Mouse (Mus musculus): ENCODE measurements at regions not wholly inside any gene's neighbourhood (a gene's known extent, or its start where the extent isn't known, plus 50 kb on each side); places are given as distances from the start of the nearest gene placed in this dataset.
A peak's percentile ranks its signal among the peaks of the same experiment; 100 is the strongest.
"Not testable (repeated sequence)": the region's sequence is repeated elsewhere in the genome, so short reads cannot be mapped to it uniquely, and the experiment has no call there.

DNA sequence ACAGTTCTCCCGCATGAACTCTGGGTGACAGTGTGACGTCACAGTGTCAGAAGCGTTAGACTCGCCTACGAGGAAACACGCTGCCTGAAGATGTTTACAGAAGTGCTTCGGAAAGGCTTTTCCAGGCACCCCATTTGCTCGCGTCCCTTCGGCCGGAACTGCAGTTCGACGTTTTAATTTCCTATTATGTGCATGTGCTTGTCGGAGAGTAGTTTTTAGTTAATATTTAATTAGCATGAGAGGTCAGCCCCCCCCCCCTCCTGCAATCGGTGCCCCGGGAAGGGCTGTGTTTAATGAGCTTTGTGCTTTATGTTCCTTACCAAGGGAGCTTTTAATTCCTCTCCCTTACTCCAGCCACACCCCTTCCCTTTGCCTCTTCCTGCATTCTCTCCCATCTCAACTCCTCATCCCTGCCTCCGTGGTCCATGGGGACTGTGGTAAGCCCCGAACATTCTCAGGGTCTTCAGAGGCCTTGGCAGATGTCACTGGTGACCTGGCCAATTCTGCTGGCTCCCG lies 92.8 kb upstream of the Mrps10 start:
- DNase-seq (ENCODE audit: low spot score in 2 of 2) = no peak
- intact Hi-C loops (cut with DNase I) = no loop called here

GRCm38 (mm10) chr17:47273309-47273708 lies 95.4 kb upstream of the Mrps10 start:
- DNase-seq (ENCODE audit: low spot score in 2 of 2) = no peak
- intact Hi-C loops (cut with DNase I) = no loop called here

GRCm38 (mm10) chr17:47271979-47272677 lies 96.6 kb upstream of the Mrps10 start:
- intact Hi-C loops (cut with DNase I) = no loop called here
- peak in 1 of 2 experiments; percentile 44 for DNase-seq (ENCODE audit: low spot score in 2 of 2)

- no peak for DNase-seq (ENCODE audit: low spot score in 2 of 2)
- intact Hi-C loops (cut with DNase I) = no loop called here
Measured at GRCm38 (mm10) chr17:47269053-47269891, 99.4 kb upstream of the Mrps10 start.

DNA sequence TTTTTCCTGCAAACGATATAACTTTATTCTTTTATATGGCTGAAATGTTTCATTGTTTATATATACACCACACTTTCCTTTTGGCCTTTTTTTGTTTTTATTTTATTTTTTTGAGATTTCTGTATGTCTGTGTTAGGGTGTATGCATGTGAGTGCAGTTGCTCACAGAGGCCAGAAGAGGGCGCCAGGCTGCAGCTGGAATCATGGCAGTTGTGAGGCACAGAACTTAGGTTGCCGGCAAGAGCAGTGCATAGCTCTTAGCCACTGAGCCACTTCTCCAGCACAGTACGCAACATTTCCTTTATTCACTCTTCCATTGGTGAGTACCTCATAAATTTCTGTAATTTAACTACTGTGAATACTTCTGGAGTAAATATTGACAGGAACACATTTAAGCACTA lies 100.8 kb upstream of the Mrps10 start:
- DNase-seq (ENCODE audit: low spot score in 2 of 2) = no peak
- intact Hi-C loops (cut with DNase I) = no loop called here

DNA sequence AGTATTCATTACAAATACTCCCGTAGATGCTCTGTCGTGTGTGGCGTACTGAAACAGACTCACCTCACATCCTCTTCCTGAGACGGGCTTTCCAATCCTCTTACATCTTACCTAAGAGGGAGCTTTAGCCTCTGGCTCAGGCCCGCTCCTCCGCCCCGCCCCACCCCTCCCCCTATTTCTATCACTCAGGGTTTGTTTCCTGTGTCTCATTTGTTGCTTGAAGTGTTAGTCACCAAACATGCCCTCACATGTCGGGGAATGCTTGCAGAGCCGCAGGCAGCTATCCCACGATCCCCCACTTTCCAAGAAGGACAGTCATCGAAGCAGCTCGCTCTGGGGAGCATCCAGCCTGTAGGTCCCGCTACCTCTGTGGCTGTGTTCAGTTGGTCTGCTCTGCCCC lies 101.6 kb upstream of the Mrps10 start:
- intact Hi-C loops (cut with DNase I) = no loop called here
- DNase-seq (ENCODE audit: low spot score in 2 of 2) = no peak

GRCm38 (mm10) chr17:47266335-47266734 lies 102.4 kb upstream of the Mrps10 start:
- peak; percentile 23 to 60 for DNase-seq (ENCODE audit: low spot score in 2 of 2)
- intact Hi-C loops (cut with DNase I) = no loop called here

- no peak for DNase-seq (ENCODE audit: low spot score in 2 of 2)
- intact Hi-C loops (cut with DNase I) = no loop called here
Measured at GRCm38 (mm10) chr17:47262986-47263385, 105.7 kb upstream of the Mrps10 start.

GRCm38 (mm10) chr17:47262141-47262540 lies 106.5 kb upstream of the Mrps10 start:
- DNase-seq (ENCODE audit: low spot score in 2 of 2) = no peak
- intact Hi-C loops (cut with DNase I) = no loop called here

DNA sequence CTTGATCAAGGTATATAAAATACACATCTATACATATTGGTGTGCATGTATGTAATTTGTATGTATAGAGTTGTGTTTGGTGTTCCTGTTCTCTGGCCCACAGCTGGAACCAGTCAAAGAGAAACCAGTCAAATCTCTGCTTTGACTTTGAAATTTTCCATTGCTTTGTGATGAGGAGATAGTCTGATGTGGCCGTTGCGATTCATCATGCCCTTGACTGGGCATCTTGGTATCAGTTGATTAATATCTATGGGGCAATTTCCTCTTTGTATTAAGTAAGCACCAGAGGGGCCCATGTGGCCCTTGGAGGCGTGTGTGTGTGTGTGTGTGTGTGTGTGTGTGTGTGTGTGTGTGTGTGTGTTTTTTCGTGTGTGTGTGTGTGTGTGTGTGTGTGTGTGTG lies 107.7 kb upstream of the Mrps10 start:
- DNase-seq (ENCODE audit: low spot score in 2 of 2) = no peak
- intact Hi-C loops (cut with DNase I) = no loop called here

- no peak for DNase-seq (ENCODE audit: low spot score in 2 of 2)
- intact Hi-C loops (cut with DNase I) = no loop called here
Measured at GRCm38 (mm10) chr17:47258296-47258695, 110.4 kb upstream of the Mrps10 start.

DNA sequence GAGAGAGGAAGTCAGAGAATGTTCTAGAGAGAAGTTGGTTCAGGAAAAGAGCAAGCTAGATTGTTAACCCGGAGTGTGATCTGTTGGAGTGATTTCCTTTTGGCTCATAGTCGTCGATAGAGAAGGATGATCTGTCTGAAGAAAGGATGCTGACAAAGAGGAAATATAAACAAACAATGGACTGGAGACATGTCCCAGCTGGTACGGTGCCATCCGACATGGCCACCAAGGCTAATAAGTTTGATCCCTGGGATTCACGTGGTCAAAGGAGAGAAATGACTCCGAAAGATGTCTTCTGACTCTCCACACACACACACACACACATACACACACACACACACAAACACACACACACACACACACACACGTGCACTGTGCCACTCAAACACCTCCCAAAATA lies 113.5 kb upstream of the Mrps10 start:
- intact Hi-C loops (cut with DNase I) = no loop called here
- DNase-seq (ENCODE audit: low spot score in 2 of 2) = no peak

DNA sequence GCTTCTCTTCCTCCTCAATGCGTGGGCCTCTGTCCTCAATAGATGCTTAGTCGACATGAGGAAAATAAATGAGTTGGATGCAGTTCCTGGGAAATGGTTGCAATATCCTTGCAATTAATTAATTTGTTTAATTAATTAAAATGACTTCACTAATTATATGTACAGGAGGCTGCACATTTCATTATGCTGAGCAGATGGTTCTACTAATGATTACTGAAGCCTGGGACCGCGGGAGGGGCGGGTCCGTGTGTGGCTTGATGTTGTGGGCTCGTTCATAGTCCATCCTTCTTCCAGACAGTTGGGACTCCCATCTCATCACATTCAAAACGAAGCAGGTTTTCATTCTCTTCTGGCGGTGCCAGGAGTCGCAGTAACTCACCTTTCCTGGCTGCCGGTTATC lies 114.7 kb upstream of the Mrps10 start:
- intact Hi-C loops (cut with DNase I) = no loop called here

DNA sequence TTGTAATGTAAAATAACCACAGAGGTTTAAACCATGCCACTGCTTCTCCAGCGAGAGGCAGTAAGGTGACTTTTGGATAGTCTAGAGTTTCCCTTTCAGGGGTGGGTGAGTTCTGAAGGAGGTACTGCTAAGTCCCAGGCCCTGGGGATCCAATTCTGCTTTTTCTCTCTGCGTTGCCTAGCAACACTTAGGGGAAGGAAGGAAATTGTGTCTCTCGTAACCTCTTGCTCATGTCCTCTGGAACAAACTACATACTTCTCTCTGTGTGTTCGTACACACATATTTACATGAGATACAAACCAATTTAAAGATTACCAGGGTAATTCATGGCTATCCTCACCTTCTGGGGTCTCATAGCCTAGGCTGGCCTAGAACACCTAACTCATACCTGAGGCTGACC lies 118.7 kb upstream of the Mrps10 start:
- intact Hi-C loops (cut with DNase I) = no loop called here
- no peak for DNase-seq (ENCODE audit: low spot score in 2 of 2)

More for the DNA sequence above, 114.7 kb upstream of the Mrps10 start:
- no peak for DNase-seq (ENCODE audit: low spot score in 2 of 2)

- intact Hi-C loops (cut with DNase I) = no loop called here
- no peak for DNase-seq (ENCODE audit: low spot score in 2 of 2)
Measured at GRCm38 (mm10) chr17:47249176-47249575, 119.5 kb upstream of the Mrps10 start.

GRCm38 (mm10) chr17:47248053-47248452 lies 120.6 kb upstream of the Mrps10 start:
- intact Hi-C loops (cut with DNase I) = no loop called here
- DNase-seq (ENCODE audit: low spot score in 2 of 2) = peak; percentile 34

- intact Hi-C loops (cut with DNase I) = no loop called here
- no peak for DNase-seq (ENCODE audit: low spot score in 2 of 2)
Measured at GRCm38 (mm10) chr17:47247516-47247915, 121.2 kb upstream of the Mrps10 start.

GRCm38 (mm10) chr17:47246605-47247004 lies 122.1 kb upstream of the Mrps10 start:
- intact Hi-C loops (cut with DNase I) = no loop called here
- DNase-seq (ENCODE audit: low spot score in 2 of 2) = no peak

DNA sequence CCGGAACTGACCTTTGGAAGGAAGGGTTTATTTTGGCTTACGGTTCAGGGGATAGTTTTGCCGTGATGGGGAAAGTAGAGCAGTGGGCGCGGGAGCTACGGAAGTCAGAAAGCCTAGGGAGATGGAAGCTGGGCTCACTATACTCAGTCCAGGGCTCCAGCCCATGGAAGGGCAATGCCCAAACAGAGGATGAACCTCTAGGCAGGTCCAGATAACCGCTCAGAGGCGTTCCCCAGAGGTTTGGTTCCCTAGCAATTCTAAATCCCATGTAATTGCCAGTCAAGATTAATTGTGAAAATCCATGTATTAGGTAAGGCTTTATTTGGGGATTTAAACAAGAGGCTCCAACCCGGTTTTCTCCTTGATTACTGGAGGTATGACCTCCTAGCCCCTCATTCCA lies 123.1 kb upstream of the Mrps10 start:
- intact Hi-C loops (cut with DNase I) = no loop called here
- DNase-seq (ENCODE audit: low spot score in 2 of 2) = no peak

DNA sequence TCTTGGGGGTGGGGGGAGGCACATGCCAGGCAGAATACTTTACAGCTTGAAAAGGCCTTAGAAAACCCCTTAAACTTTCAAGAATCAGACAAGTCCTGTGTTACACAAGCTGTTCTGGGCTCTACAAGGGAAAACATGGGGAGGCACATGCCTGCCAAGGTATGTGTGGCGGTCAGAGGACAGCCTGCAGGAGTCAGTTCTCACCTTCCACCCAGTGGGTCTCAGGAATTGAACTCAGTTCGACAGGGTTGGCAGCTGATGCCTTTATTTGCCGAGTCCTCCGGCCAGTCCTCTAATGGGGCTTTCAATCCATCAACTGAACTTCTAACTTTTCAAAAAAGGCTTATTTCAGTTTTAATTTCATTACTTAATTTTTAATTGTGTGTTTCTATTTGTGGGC lies 129.6 kb upstream of the Mrps10 start:
- intact Hi-C loops (cut with DNase I) = no loop called here
- no peak for DNase-seq (ENCODE audit: low spot score in 2 of 2)

GRCm38 (mm10) chr17:47237881-47238280 lies 130.8 kb upstream of the Mrps10 start:
- intact Hi-C loops (cut with DNase I); DNase-seq (ENCODE audit: low spot score in 2 of 2): not testable (repeated sequence)

Data from left cerebral cortex, postnatal 14 days (tissue).